8 mouse cellular contexts compared by ENCODE assay signal in genomic region chr5:25713001-25713706, GRCm38 (mm10). TPM values are rescaled to one million over a fixed set of nuclear protein-coding genes. Genes with fewer than 3 reads are reported as not detected.
A peak's percentile ranks its signal among the peaks of the same experiment; 100 is the strongest.
DNase-seq lines count a peak whose midpoint lies in the region; ATAC-seq and TF ChIP-seq lines count a peak whose summit lies in the region.
"Not testable (repeated sequence)": the region's sequence is repeated elsewhere in the genome, so short reads cannot be mapped to it uniquely, and the experiment has no call there.

No protein-coding gene starts in this region.

- H3K4me3 ChIP-seq in MEL (ENCODE audit: control insufficient read depth in 1 of 2, insufficient read depth in 1 of 2, low read depth in 2 of 2, low read length in 2 of 2), result not testable (repeated sequence)

- not testable (repeated sequence) for H3K9ac ChIP-seq in MEL (ENCODE audit: control insufficient read depth, low read depth, low read length, poor library complexity, severe bottlenecking)

- not testable (repeated sequence) for H3K9me3 ChIP-seq in MEL (replicated peaks; ENCODE audit: insufficient read depth, low read length)

- TF ChIP-seq POLR2A in MEL (IDR thresholded peaks at IDR 0.05; ENCODE audit: control insufficient read depth in 1 of 2, insufficient read depth in 1 of 2, low read depth in 1 of 2, low read length in 2 of 2, poor library complexity in 1 of 2), result not testable (repeated sequence)

- TF ChIP-seq RAD21 in MEL (IDR thresholded peaks at IDR 0.05; ENCODE audit: low read depth, low read length), result not testable (repeated sequence)

- not testable (repeated sequence) for H3K27ac ChIP-seq in MEL (ENCODE audit: control insufficient read depth, low read depth, low read length)

- H3K27me3 ChIP-seq in MEL (ENCODE audit: control insufficient read depth in 1 of 2, insufficient read depth in 2 of 2, low read length in 2 of 2); splenic B cell, adult 2 months (ENCODE audit: control insufficient read depth, insufficient read depth, low read length, poor library complexity, severe bottlenecking): not testable (repeated sequence)

- peak; percentile 75 for ATAC-seq in megakaryocyte, adult 5-6 weeks (ENCODE audit: poor library complexity, severe bottlenecking)
- ATAC-seq in monocyte, adult 5-6 weeks (replicated peaks; ENCODE audit: insufficient number of reproducible peaks, low FRiP score, low TSS enrichment, poor library complexity, severe bottlenecking), result peak; percentile 79

- not testable (repeated sequence) for TF ChIP-seq CTCF in MEL (IDR thresholded peaks at IDR 0.05 in 2 of 3, conservative IDR thresholded peaks at IDR 0.05 in 1 of 3; ENCODE audit: control insufficient read depth in 1 of 3, insufficient read depth in 1 of 3, low read depth in 2 of 3, low read length in 3 of 3, poor library complexity in 1 of 3, severe bottlenecking in 1 of 3)

- DNase-seq in 3T3-L1 (ENCODE audit: low read depth, low spot score), result peak; percentile 61
- peak; percentile 24 for DNase-seq in CD4-positive helper T cell, adult 2 months (ENCODE audit: low read depth, low spot score)
- peak; percentile 35 for DNase-seq in MEL (ENCODE audit: low read depth, low spot score)
- peak; percentile 24 for DNase-seq in ZHBTc4 (ENCODE audit: low read depth, low spot score)
- peak; percentile 76 for DNase-seq in heart, adult 11 months
- peak; percentile 50 for DNase-seq in splenic B cell, adult 2 months (ENCODE audit: low read depth, low spot score)

- not testable (repeated sequence) for TF ChIP-seq EP300 in MEL (IDR thresholded peaks at IDR 0.05; ENCODE audit: low read depth in 1 of 2, low read length in 2 of 2)

- not testable (repeated sequence) for H3K79me2 ChIP-seq in MEL (ENCODE audit: control insufficient read depth, insufficient read depth, low read length, poor library complexity)

- not testable (repeated sequence) for H3K36me3 ChIP-seq in MEL (ENCODE audit: control insufficient read depth in 1 of 2, insufficient read depth in 2 of 2, low read length in 2 of 2); splenic B cell, adult 2 months (ENCODE audit: control insufficient read depth, insufficient read depth, low read length, poor library complexity, severe bottlenecking)

- H3K4me1 ChIP-seq in MEL (ENCODE audit: control insufficient read depth in 1 of 2, insufficient read depth in 2 of 2, low read length in 2 of 2), result not testable (repeated sequence)

RNA-seq across cellular contexts. Expression of gene Xrcc2, which starts 7.5 kb away (rescaled TPM):
- 25.4 and 34.1 TPM in 2 replicates for total RNA-seq in MEL (2012; rRNA removed)
- polyA plus RNA-seq in MEL (2012; ENCODE audit: insufficient read depth in 1 of 2, insufficient read length in 2 of 2, low read depth in 1 of 2, low replicate concordance in 2 of 2, missing spikeins in 1 of 2), result 10 to 100 TPM in 1 of 2 experiments, not detected in 1; 22.8 TPM
- 6.6 and 8.1 TPM in 2 replicates for total RNA-seq in megakaryocyte, adult 5-6 weeks (2015)
- total RNA-seq in megakaryocyte, adult 5-6 weeks (2017), result 6.8 and 8.2 TPM in 2 replicates
- 9.1 to 17.6 TPM (median 11.4 TPM) in 3 replicates for total RNA-seq in monocyte, adult 5-6 weeks (2017)

RNA-seq across cellular contexts. Expression of gene Actr3b, which starts 46.6 kb away (rescaled TPM):
- total RNA-seq in MEL (2012; rRNA removed), result 7.4 and 8.7 TPM in 2 replicates
- 10 to 100 TPM in 1 of 2 experiments, not detected in 1; 11.1 TPM for polyA plus RNA-seq in MEL (2012; ENCODE audit: insufficient read depth in 1 of 2, insufficient read length in 2 of 2, low read depth in 1 of 2, low replicate concordance in 2 of 2, missing spikeins in 1 of 2)
- 0.07 TPM in 1 of 2 replicates, not detected in the other for total RNA-seq in megakaryocyte, adult 5-6 weeks (2015)
- total RNA-seq in megakaryocyte, adult 5-6 weeks (2017), result not detected in 2 replicates
- not detected in 3 replicates for total RNA-seq in monocyte, adult 5-6 weeks (2017)

Comparison
In these comparisons a context has a peak if more than half of its experiments do, and no peak if none do; other contexts are left out.
1. DNase-seq: peak in every context shown above with its lines; median percentile 76 in heart, adult 11 months; 61 in 3T3-L1; 50 in splenic B cell, adult 2 months; 35 in MEL; 24 in CD4-positive helper T cell, adult 2 months; 24 in ZHBTc4.